Mouse (Mus musculus) liver, embryonic 16.5 days (tissue): ENCODE measurements around the gene Olfr547. TPM values are rescaled to one million over a fixed set of nuclear protein-coding genes. Genes with fewer than 3 reads are reported as not detected.
A peak's percentile ranks its signal among the peaks of the same experiment; 100 is the strongest.
"Not testable (repeated sequence)": the region's sequence is repeated elsewhere in the genome, so short reads cannot be mapped to it uniquely, and the experiment has no call there.

ENCODE experiments used
- ATAC-seq: fragments of 200-750 bp; cut with Nextera tagmentation; 2 replicates; pipeline ENCODE4 v1.8.0; 2017; ENCODE audit warnings: low read depth, mild to moderate bottlenecking, moderate number of reproducible peaks, moderate library complexity
- H3K27ac ChIP-seq: fragments of 300-500 bp; sonication (generic); 2 replicates; pipeline ENCODE4 v1.5.1; 2014; ENCODE audit warnings: mild to moderate bottlenecking, low read length
- H3K27me3 ChIP-seq: fragments of 300-500 bp; sonication (generic); 2 replicates; pipeline ENCODE4 v1.6.1; 2014; ENCODE audit warnings: low read depth, low read length, mixed read lengths; ENCODE audit not compliant: control insufficient read depth, insufficient read depth
- H3K36me3 ChIP-seq: fragments of 300-500 bp; sonication (generic); 2 replicates; pipeline ENCODE4 v1.6.1; 2014; ENCODE audit warnings: mild to moderate bottlenecking; ENCODE audit not compliant: control insufficient read depth, insufficient read depth
- H3K4me1 ChIP-seq: fragments of 300-500 bp; sonication (generic); 2 replicates; pipeline ENCODE4 v1.6.1; 2014; ENCODE audit warnings: low read depth, low read length, mixed read lengths; ENCODE audit not compliant: control insufficient read depth
- H3K4me2 ChIP-seq: fragments of 300-500 bp; sonication (generic); 2 replicates; pipeline ENCODE4 v1.6.1; 2014; ENCODE audit warnings: low read depth, low read length, mixed read lengths
- H3K4me3 ChIP-seq: fragments of 300-500 bp; sonication (generic); 2 replicates; pipeline ENCODE4 v1.5.1; 2014; ENCODE audit warnings: low read depth, mild to moderate bottlenecking, low read length
- H3K9ac ChIP-seq: fragments of 300-500 bp; sonication (generic); 2 replicates; pipeline ENCODE4 v1.6.1; 2014; ENCODE audit warnings: low read depth, low read length
- H3K9me3 ChIP-seq: fragments of 300-500 bp; sonication (generic); replicated peaks from 2 replicates; pipeline ENCODE4 v1.6.1; 2016; ENCODE audit warnings: low read length; ENCODE audit not compliant: control insufficient read depth
- WGBS: fragments of 180-500 bp; shearing (Covaris S2); extraction: QIAGEN DNeasy Blood & Tissue Kit; methylation state at CpG from one replicate; pipeline ENCODE4 v1.1.7; 2014; ENCODE audit not compliant: insufficient replicate concordance; 5-methylcytosine and 5-hydroxymethylcytosine counted together
- polyA plus RNA-seq: library from polyadenylated mRNA; unstranded; fragments of >200 nt; fragmentation: Nextera tagmentation; extraction: Ambion mirVana; gene quantifications from 2 replicates; pipeline ENCODE4 v1.2.1, GENCODE M21; 2015

The Olfr547 gene
- polyA plus RNA-seq: not detected in 2 replicates

DNA sequence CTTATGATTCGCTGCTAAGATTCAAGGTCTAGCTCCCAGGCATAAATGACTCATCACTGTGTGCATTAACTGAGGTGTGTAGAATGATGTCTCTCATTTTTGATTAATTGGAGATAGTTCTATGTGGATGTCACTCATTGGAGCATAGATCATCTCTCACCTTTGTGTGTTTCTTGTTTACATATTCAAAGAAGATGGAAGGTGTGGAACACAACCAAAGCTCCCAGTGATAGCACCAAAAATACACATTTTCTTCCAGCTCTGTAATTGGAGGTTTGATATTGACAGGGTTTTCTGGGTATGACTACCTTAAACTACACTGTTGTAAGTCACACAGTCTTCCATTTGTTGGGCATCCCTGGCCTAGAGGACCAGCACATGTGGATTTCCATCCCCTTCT, at the start of gene Olfr547:
Olfr547 (plus strand) TSS at position 301 of the 400 bp plus-strand sequence.
- Histone ChIP-seq H3K9ac (no peak within 1 kb of the TSS), H3K27ac (no peak within 1 kb of the TSS), H3K4me1 (no peaks in the 10 kb centered on the region), H3K27me3 (no peaks in the 10 kb centered on the region), H3K9me3 (no peaks in the 10 kb centered on the region), H3K4me3 (no peak within 1 kb of the TSS), H3K4me2 (no peak within 1 kb of the TSS), H3K36me3 (no peaks in the 10 kb centered on the region)
- 50% methylated on average over 1 of the region's 1 CpGs for WGBS
- no peak for ATAC-seq

DNA sequence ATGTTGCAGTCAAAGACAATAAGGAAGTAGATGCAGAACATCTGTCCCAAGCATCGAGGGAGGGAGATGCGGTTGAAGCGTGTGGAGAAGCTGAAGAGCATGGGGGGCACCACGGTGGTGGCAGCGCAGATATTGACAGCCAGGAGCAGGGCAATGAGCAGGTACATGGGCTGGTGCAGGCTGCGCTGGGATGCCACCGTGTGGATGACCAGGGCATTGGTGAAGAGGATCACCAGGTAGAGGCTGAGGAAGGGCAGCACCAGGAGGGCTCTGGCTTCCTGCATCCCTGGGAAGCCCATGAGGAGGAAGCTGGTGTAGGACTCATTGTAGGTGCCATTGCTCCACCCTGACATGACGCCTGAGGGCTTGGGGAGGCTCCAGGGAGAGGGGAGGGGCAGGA, 49.8 kb upstream of the Olfr547 start:
- 56% methylated on average over 8 of the region's 8 CpGs for WGBS
- peaks cover 11% of the 10 kb centered on the region for H3K4me1 ChIP-seq
- not testable (repeated sequence) for ATAC-seq

DNA sequence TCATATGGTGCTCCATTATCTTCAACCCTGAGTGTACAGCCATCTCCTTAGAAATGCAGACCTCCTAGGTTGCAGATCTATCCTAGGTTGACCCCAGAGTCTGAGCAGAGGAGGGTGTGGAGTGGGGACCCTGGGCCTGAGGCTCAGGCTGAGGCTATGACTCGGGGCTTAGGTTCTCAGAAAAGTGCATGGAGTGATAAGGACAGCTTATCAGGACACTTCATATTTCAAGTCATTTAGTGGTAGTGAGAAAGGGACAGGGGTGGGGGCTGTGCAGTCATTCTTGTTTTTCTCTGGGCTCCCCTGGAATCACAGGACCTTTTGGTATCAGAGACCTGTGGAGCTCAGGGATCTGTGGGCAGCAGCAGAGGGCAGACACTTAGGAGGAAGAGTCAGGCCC, 48.4 kb upstream of the Olfr547 start:
- no peaks in the 10 kb centered on the region for H3K36me3 ChIP-seq
- no peak overlapping the region for H3K9ac ChIP-seq
- no peak overlapping the region for H3K4me3 ChIP-seq
- peak; percentile 70 for ATAC-seq
- no peaks in the 10 kb centered on the region for H3K9me3 ChIP-seq
- no peak overlapping the region for H3K27ac ChIP-seq
- no peaks in the 10 kb centered on the region for H3K27me3 ChIP-seq
- H3K4me1 ChIP-seq: peaks cover 11% of the 10 kb centered on the region
- 12% methylated on average over 1 of the region's 1 CpGs for WGBS
- H3K4me2 ChIP-seq: no peak overlapping the region

More for the DNA sequence above, 49.8 kb upstream of the Olfr547 start:
- H3K4me2 ChIP-seq, H3K9me3 ChIP-seq, H3K27ac ChIP-seq, H3K9ac ChIP-seq, H3K27me3 ChIP-seq, H3K36me3 ChIP-seq, H3K4me3 ChIP-seq: not testable (repeated sequence)

DNA sequence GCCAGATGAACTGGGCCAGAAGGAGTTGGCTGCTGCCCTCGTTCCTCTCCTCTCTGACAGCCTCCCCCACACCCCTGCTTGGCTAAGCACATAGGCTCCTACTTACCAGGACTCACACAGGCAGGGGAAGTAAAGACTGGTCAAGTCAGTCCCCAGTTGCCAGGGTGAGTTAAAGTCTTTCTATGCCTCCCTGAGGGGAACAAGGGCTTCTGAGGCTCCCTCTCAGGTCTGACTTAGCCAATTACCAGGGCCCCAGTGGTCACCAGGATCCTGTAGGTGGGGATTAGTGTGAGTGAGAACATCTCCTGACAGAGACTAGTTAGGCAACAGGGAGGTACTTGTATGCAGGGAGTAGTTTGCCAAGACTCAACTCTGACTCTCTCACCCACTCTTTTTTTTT, 46.4 kb upstream of the Olfr547 start, which contains the start of gene Olfr544:
Olfr544 (minus strand) TSS at position 153 of the 400 bp plus-strand sequence.
- H3K4me3 ChIP-seq: no peak within 1 kb of the TSS
- ATAC-seq: no peak
- peaks cover 11% of the 10 kb centered on the region for H3K4me1 ChIP-seq
- no peak within 1 kb of the TSS for H3K27ac ChIP-seq
- 41% methylated on average over 1 of the region's 1 CpGs for WGBS
- H3K9ac ChIP-seq: no peak within 1 kb of the TSS
- H3K9me3 ChIP-seq: no peaks in the 10 kb centered on the region
- H3K27me3 ChIP-seq: no peaks in the 10 kb centered on the region
- H3K4me2 ChIP-seq: no peak within 1 kb of the TSS
- no peaks in the 10 kb centered on the region for H3K36me3 ChIP-seq

DNA sequence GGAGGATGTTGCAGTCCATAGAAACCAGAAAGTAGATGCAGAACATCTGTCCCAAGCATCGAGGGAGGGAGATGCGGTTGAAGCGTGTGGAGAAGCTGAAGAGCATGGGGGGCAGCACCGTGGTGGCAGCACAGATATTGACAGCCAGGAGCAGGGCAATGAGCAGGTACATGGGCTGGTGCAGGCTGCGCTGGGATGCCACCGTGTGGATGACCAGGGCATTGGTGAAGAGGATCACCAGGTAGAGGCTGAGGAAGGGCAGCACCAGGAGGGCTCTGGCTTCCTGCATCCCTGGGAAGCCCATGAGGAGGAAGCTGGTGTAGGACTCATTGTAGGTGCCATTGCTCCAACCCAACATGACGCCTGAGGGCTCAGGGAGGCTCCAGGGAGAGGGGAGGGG, 40.1 kb upstream of the Olfr547 start:
- not testable (repeated sequence) for H3K27ac ChIP-seq, H3K9ac ChIP-seq, H3K4me3 ChIP-seq, H3K27me3 ChIP-seq, H3K4me1 ChIP-seq, H3K4me2 ChIP-seq, H3K9me3 ChIP-seq, H3K36me3 ChIP-seq, ATAC-seq
- WGBS: 48% methylated on average over 7 of the region's 7 CpGs

DNA sequence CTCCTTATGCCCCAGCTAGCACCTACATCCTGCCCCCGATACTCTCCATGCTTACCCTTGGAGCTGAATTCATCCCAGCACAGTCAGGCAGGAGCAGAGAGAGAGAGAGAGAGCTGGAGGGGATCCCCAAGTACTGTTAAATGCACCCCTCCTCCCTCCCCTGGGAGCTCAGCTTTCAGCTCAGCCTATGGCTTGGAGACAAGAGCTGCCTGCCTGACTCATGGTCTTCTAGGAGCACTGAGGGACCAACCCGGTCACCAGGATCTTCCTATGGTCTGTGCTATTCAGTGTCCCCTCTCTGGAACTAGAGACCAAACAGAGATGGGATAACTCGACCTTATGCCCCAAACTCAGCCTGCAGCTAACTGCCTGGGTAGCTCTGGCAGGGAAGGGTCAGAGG, 35.1 kb upstream of the Olfr547 start, which contains the start of gene Olfr545:
Olfr545 (minus strand) TSS at position 101 of the 400 bp plus-strand sequence.
- 44% methylated on average over 3 of the region's 3 CpGs for WGBS
- no peak within 1 kb of the TSS for H3K4me3 ChIP-seq
- H3K4me2 ChIP-seq: no peak within 1 kb of the TSS
- H3K9ac ChIP-seq: no peak within 1 kb of the TSS
- no peak within 1 kb of the TSS for H3K27ac ChIP-seq
- no peaks in the 10 kb centered on the region for H3K27me3 ChIP-seq
- H3K36me3 ChIP-seq: no peaks in the 10 kb centered on the region
- H3K9me3 ChIP-seq: no peaks in the 10 kb centered on the region
- no peak for ATAC-seq
- no peaks in the 10 kb centered on the region for H3K4me1 ChIP-seq

DNA sequence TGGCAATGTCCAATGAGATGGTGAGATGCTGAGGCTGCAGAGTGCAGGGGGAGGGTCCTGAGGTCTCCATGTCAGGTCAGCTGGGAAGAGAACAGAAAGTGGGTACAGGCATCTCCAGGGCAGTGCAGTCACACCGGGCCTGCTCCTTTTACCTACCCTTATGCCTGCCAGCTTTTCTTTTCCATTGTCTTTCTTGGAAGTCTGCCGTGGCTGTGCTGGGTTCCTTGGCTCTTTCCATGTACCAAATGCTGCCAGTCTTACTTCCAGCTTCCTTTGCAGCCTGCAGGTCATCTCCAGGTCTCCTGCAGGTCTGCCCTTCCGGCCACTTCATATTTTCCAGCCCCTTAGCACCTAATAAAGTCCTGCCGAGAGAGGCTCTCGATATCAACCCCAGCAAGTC, 32.6 kb upstream of the Olfr547 start:
- no peak overlapping the region for H3K4me3 ChIP-seq
- ATAC-seq: no peak
- H3K9me3 ChIP-seq: no peaks in the 10 kb centered on the region
- H3K27ac ChIP-seq: no peak overlapping the region
- H3K27me3 ChIP-seq: no peaks in the 10 kb centered on the region
- no peak overlapping the region for H3K4me2 ChIP-seq
- 63% methylated on average over 5 of the region's 5 CpGs for WGBS
- H3K36me3 ChIP-seq: no peaks in the 10 kb centered on the region
- H3K4me1 ChIP-seq: no peaks in the 10 kb centered on the region
- H3K9ac ChIP-seq: no peak overlapping the region

DNA sequence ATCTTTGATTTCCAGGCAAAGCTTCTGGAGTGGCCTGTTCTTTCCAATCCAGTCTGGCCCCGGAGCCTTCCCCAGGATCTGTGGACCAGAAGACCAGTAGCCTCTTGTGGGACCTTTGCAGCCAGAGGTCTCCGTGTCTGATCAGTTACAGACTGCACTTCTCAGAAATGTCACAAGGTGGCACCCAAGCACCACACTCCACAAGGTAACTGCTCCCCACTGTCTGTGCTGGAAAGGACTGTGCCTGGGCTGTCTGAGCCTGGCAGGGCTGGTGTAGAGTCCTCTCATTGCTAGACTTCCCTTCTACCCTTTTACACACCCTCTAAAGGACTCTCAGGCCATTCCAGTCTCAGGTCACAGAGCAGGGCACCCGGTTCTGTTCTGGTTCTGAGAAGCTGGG, 27.7 kb upstream of the Olfr547 start:
- no peaks in the 10 kb centered on the region for H3K9me3 ChIP-seq
- H3K9ac ChIP-seq: no peak overlapping the region
- peak; percentile 30; the same call in 1 of the 2 replicates for ATAC-seq
- H3K4me2 ChIP-seq: no peak overlapping the region
- WGBS: 34% methylated on average over 3 of the region's 3 CpGs
- H3K4me3 ChIP-seq: no peak overlapping the region
- H3K27ac ChIP-seq: no peak overlapping the region
- H3K27me3 ChIP-seq: no peaks in the 10 kb centered on the region; the same call in 1 of the 2 replicates
- no peaks in the 10 kb centered on the region for H3K36me3 ChIP-seq
- no peaks in the 10 kb centered on the region for H3K4me1 ChIP-seq

DNA sequence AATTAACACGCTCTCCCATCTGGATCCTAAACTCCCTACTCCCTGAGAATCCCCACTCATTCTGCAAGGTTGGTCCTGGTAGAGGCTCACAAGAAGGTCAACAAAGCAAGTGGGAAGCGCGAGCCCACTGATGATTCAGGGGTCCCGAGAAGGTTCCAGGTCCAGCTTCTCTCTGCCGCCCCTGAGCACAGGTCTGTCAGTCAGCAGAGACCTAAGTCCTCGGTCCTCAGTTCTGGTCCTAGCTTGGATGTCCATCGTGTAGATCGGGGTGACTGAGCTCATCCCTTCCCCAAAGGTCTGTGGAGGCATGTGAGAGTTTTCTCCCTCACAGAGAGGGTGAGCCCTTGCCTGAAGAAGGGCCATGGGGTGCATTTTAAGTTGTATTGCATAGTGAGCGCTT, 26.5 kb upstream of the Olfr547 start:
- no peaks in the 10 kb centered on the region for H3K4me1 ChIP-seq
- H3K27me3 ChIP-seq: no peaks in the 10 kb centered on the region; the same call in 1 of the 2 replicates
- no peak overlapping the region for H3K27ac ChIP-seq
- H3K4me3 ChIP-seq: no peak overlapping the region
- no peak overlapping the region for H3K9ac ChIP-seq
- no peak for ATAC-seq
- no peaks in the 10 kb centered on the region for H3K9me3 ChIP-seq
- H3K36me3 ChIP-seq: no peaks in the 10 kb centered on the region
- H3K4me2 ChIP-seq: no peak overlapping the region
- 59% methylated on average over 9 of the region's 9 CpGs for WGBS
